Mouse (Mus musculus): ENCODE data around the gene Srrm4.

- TF ChIP-seq ZC3H11A (IDR thresholded peaks at IDR 0.05; ENCODE audit: borderline replicate concordance, low read depth, low read length) (no peak), MAFK (IDR thresholded peaks at IDR 0.05; ENCODE audit: insufficient read depth, low read depth, low read length) (no peak), CHD2 (IDR thresholded peaks at IDR 0.05; ENCODE audit: low read depth, low read length) (no peak), ZNF384 (IDR thresholded peaks at IDR 0.05; ENCODE audit: low read depth, low read length) (no peak), HCFC1 (IDR thresholded peaks at IDR 0.05; ENCODE audit: borderline replicate concordance, insufficient read depth, low read length) (no peak)
Measured at GRCm38 (mm10) chr5:116553868-116554267, 37.7 kb downstream of the Srrm4 start.
